Mouse (Mus musculus) heart, embryonic 15.5 days (tissue): ENCODE results near the gene Enpp7. TPM values are rescaled to one million over a fixed set of nuclear protein-coding genes. Genes with fewer than 3 reads are reported as not detected.

Experiments used
- ATAC-seq: fragments of 200-750 bp; cut with Nextera tagmentation; replicated peaks from 2 replicates; pipeline ENCODE4 v1.8.0; 2017; ENCODE audit warnings: low read depth, moderate TSS enrichment; ENCODE audit not compliant: insufficient number of reproducible peaks, insufficient read depth, low FRiP score
- H3K27ac ChIP-seq: fragments of 300-500 bp; sonication (generic); 2 replicates; pipeline ENCODE4 v1.5.1; 2015; ENCODE audit warnings: mild to moderate bottlenecking, inconsistent platforms
- H3K27me3 ChIP-seq: fragments of 300-500 bp; sonication (generic); 2 replicates; pipeline ENCODE4 v1.6.1; 2015; ENCODE audit warnings: inconsistent platforms
- H3K36me3 ChIP-seq: fragments of 300-500 bp; sonication (generic); 2 replicates; pipeline ENCODE4 v1.6.1; 2015; ENCODE audit warnings: mild to moderate bottlenecking, inconsistent platforms
- H3K4me1 ChIP-seq: fragments of 300-500 bp; sonication (generic); replicated peaks from 2 replicates; pipeline ENCODE4 v1.6.1; 2015; ENCODE audit warnings: inconsistent platforms
- H3K4me2 ChIP-seq: fragments of 300-500 bp; sonication (generic); 2 replicates; pipeline ENCODE4 v1.6.1; 2015; ENCODE audit warnings: inconsistent platforms, mild to moderate bottlenecking, moderate library complexity
- H3K4me3 ChIP-seq: fragments of 300-500 bp; sonication (generic); 2 replicates; pipeline ENCODE4 v1.5.1; 2015; ENCODE audit warnings: mild to moderate bottlenecking, inconsistent platforms
- H3K9ac ChIP-seq: fragments of 300-500 bp; sonication (generic); 2 replicates; pipeline ENCODE4 v1.6.1; 2015; ENCODE audit warnings: mild to moderate bottlenecking, inconsistent platforms
- H3K9me3 ChIP-seq: fragments of 300-500 bp; sonication (generic); replicated peaks from 2 replicates; pipeline ENCODE4 v1.6.1; 2016; ENCODE audit warnings: inconsistent platforms
- WGBS: fragments of 180-500 bp; shearing (Covaris S2); methylation state at CpG from one replicate; pipeline ENCODE4 v1.1.7; 2015; ENCODE audit warnings: mixed read lengths; 5-methylcytosine and 5-hydroxymethylcytosine counted together
- polyA plus RNA-seq: library from polyadenylated mRNA; unstranded; fragments of >200 nt; fragmentation: Nextera tagmentation; extraction: Ambion mirVana; gene quantifications from 2 replicates; pipeline ENCODE4 v1.2.1, GENCODE M21; 2015

The Enpp7 gene
- polyA plus RNA-seq, 1 experiment from 2014 or later: not detected

DNA sequence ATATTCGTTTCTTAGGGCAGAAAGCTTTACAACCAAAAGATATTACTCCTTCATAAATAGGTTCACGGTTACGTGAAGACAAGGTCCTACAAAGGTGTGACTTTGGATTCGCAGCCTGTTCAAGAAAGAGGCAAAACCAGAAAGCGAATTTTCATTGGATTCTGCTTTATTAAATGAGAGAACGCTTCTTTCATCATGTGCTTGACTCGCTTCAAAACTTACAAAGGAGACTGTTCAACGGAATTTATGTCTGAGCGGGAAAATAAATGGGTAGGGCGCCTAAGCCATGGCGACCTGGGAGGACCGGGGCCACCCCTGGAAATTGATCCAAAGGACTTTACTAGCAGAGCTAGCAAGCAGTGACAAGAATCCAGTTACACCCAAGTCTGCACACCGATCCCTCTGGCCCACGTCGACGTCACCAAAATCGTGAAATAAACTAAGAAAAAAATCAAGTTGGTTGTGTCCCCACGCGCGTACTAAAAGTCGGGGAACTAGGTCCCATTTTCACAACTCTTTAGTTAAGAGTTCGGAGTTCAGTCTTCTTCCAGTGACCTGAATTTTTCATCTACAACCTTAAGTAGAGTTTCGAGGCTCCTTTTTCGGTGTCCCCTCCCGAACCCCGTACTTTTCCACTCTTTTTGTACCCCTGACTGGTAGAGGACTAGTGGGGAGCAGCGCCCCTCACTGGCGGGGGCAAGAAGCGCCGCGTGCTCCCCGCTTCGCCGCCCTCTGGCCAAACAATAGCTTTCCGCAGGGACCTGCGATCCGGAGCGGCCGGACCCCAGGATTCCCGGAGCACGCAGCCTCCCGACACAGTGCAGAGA, 34.3 kb downstream of the Enpp7 start:
- Histone ChIP-seq H3K4me3 (peak overlapping the region; percentile 89), H3K4me1 (peaks cover 33% of the 10 kb centered on the region), H3K27me3 (peaks cover 25% of the 10 kb centered on the region), H3K27ac (peak overlapping the region; percentile 83), H3K36me3 (peaks cover 8% of the 10 kb centered on the region; the same call in 1 of the 2 replicates), H3K4me2 (peak overlapping the region; percentile 91), H3K9me3 (no peaks in the 10 kb centered on the region), H3K9ac (peak overlapping the region; percentile 83)
- ATAC-seq: no peak
- 6% methylated on average over 42 of the region's 42 CpGs for WGBS

DNA sequence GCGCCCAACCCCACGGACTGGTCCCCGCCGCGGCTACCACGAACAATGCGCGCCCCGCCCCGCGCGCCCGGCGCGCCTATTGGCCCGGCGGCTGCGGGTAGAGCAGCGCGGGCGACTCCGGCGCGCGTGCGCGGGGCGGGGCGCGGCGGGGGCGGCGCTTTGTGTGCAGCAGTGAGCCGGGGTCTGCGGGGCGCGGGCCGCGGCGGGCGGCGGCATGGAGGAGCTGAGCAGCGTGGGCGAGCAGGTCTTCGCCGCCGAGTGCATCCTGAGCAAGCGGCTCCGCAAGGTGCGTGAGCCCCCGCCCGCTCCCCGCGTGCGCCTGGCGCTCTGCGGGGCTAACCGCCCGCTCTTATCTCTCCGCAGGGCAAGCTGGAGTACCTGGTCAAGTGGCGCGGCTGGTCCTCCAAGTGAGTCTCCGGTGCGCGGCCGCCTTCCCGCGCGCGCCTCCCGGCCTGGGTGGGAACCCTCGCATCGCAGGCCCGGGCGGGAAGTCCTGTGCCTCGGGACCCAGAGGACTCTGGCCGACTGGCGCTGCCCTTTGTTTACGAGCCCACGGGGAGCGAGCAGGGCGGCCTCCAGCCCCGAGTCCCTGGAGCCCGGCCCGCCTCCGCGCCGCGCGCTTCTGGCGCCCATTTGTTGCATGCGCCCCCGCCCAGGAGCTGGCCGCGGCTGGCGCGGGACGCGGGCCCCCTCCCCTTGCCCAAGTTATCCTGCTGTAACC, 35.1 kb downstream of the Enpp7 start, which contains the start of gene Cbx2:
TSS of gene Cbx2 (plus strand) at position 68 of the 721 bp plus-strand sequence.
- Histone ChIP-seq H3K9ac (peak within 1 kb of the TSS; percentile 83), H3K4me2 (peak within 1 kb of the TSS; percentile 91), H3K4me1 (peaks cover 33% of the 10 kb centered on the region), H3K4me3 (peak within 1 kb of the TSS; percentile 89), H3K36me3 (peaks cover 15% of the 10 kb centered on the region; the same call in 1 of the 2 replicates), H3K9me3 (no peaks in the 10 kb centered on the region), H3K27me3 (peaks cover 25% of the 10 kb centered on the region), H3K27ac (peak within 1 kb of the TSS; percentile 83)
- WGBS: under 1% methylated on average over 88 of the region's 99 CpGs
- ATAC-seq: peak; percentile 89

GRCm38 (mm10) chr11:119023616-119023980, 35.6 kb downstream of the Enpp7 start:
- Histone ChIP-seq H3K36me3 (peaks cover 21% of the 10 kb centered on the region), H3K9ac (peak overlapping the region; percentile 83), H3K4me2 (peak overlapping the region; percentile 91), H3K27ac (peak overlapping the region; percentile 83), H3K4me1 (peaks cover 33% of the 10 kb centered on the region), H3K4me3 (peak overlapping the region; percentile 89), H3K27me3 (peaks cover 25% of the 10 kb centered on the region), H3K9me3 (no peaks in the 10 kb centered on the region)
- WGBS: 0% methylated on average over 15 of the region's 15 CpGs
- no peak for ATAC-seq

DNA sequence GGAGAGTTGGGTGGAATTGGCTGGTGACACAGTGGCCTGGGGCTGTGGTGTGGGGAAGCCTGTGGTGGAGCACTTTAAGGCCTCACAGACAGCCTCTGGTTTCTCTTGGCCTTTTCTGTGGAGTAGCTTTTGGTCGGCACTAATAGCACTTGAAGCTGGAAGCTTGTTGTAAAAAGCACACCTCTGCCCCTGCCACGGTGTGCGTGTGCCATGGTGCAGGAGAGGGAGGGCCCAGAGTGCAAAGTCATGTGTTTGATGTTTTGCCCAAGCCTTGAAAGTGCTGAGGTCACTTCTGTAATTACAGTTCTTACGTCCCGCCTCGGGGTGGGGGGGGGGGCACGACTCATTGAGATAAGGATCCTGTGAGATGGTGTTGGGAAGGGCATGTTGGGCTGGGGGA, 36.3 kb downstream of the Enpp7 start:
- WGBS: 14% methylated on average over 7 of the region's 7 CpGs
- peak overlapping the region; percentile 83 for H3K27ac ChIP-seq

DNA sequence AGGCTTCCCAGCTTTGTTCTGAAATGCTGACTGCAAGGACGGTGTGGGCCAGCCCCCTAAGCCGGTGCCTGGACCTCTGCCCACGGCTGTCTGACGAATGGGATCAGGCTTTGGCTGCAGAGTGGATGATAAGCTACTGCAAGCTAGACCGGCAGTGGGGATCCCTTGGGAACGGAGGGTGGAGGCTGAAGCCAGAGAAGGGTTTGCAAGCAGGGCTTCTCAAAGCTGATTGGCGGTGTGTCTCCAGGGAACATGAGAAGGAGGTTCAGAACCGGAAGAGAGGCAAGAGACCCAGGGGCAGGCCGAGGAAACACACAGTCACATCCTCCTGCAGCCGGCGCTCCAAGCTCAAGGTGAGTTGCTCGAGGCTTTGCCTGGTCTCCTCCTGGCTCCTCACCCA, 38.2 kb downstream of the Enpp7 start:
- no peak overlapping the region; the same call in 1 of the 2 replicates for H3K27ac ChIP-seq

More for the DNA sequence above, 36.3 kb downstream of the Enpp7 start:
- Histone ChIP-seq H3K36me3 (peaks cover 27% of the 10 kb centered on the region), H3K9me3 (no peaks in the 10 kb centered on the region), H3K9ac (peak overlapping the region; percentile 83), H3K27me3 (peaks cover 25% of the 10 kb centered on the region), H3K4me1 (peaks cover 33% of the 10 kb centered on the region), H3K4me2 (peak overlapping the region; percentile 91), H3K4me3 (peak overlapping the region; percentile 89)
- no peak for ATAC-seq

DNA sequence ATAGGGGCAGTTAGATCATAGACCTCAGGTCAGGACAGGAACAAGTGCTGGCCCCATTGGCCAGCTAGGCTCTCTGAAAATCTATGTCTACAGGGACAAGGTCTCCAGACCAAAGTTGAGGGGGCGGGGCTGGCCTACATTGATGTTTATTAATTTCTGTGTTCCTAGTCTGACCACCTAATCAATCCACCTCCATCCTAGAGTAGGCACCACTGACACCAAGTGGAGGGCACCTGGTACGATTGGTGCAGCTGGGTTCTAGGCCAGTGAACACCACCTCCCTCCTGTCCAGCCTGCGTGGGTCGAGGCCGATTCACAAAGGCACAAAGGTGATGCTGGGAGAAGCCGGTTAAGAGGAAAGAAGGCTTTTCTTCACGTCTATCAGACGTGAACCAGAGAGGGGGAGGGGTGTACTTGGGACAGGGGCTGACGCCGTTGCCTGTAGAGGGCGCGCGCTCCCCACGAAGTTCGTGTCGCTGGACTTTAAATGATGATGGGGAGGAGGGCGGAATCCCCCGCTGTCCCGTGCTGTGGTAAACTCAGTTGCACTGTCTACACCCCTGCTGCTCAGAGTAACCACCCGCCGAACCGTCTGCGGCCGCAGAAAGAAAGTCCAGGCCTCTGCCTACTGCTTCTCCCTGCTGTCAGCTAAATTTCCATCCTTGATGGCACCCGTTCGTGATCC, 46.0 kb downstream of the Enpp7 start:
- Histone ChIP-seq H3K4me3 (peak overlapping the region; percentile 29), H3K36me3 (peaks cover 21% of the 10 kb centered on the region), H3K9ac (no peak overlapping the region), H3K4me2 (peak overlapping the region; percentile 57), H3K27me3 (peaks cover 57% of the 10 kb centered on the region), H3K27ac (no peak overlapping the region), H3K9me3 (no peaks in the 10 kb centered on the region), H3K4me1 (peaks cover 38% of the 10 kb centered on the region)
- WGBS: 2% methylated on average over 26 of the region's 26 CpGs
- ATAC-seq: no peak; the same call in 1 of the 2 replicates

More for the DNA sequence above, 38.2 kb downstream of the Enpp7 start:
- Histone ChIP-seq H3K9ac (peak overlapping the region; percentile 2; the same call in 1 of the 2 replicates), H3K4me2 (peak overlapping the region; percentile 24), H3K36me3 (peaks cover 39% of the 10 kb centered on the region), H3K9me3 (no peaks in the 10 kb centered on the region), H3K4me3 (no peak overlapping the region), H3K4me1 (peaks cover 33% of the 10 kb centered on the region), H3K27me3 (peaks cover 12% of the 10 kb centered on the region)
- ATAC-seq: no peak
- 30% methylated on average over 12 of the region's 12 CpGs for WGBS

DNA sequence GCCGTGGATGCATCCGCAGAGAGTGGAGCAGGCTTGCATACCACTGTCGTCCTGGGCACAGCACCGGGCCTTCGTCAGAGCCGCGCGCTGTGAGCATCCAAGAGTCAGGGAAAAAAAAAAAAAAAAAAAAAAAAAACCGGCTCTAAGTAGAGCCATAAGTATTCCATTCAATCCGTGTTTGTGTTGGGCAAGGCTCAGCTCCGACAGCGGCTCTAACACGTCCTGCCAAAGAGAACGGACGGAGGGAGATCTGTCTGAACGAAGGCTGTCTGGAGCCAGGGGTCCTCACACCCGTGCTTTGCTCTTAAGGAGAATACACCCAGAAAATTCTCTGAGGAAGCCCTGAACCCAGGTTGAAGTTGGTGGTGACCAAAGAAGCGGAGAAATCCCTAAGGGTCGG, 46.6 kb downstream of the Enpp7 start:
- Histone ChIP-seq H3K9me3 (no peaks in the 10 kb centered on the region), H3K27me3 (peaks cover 59% of the 10 kb centered on the region), H3K4me3 (peak overlapping the region; percentile 29), H3K27ac (no peak overlapping the region), H3K9ac (no peak overlapping the region), H3K4me1 (peaks cover 44% of the 10 kb centered on the region), H3K4me2 (peak overlapping the region; percentile 57), H3K36me3 (peaks cover 15% of the 10 kb centered on the region)
- ATAC-seq: no peak
- WGBS: 3% methylated on average over 19 of the region's 19 CpGs

- no peak for ATAC-seq
- no peak overlapping the region for H3K9ac ChIP-seq
- H3K4me1 ChIP-seq: peaks cover 50% of the 10 kb centered on the region
- H3K4me3 ChIP-seq: 0 out of 2 replicates have a peak overlapping the region, but pooled peaks have one; percentile 29
- no peak overlapping the region for H3K4me2 ChIP-seq
- 4% methylated on average over 21 of the region's 21 CpGs for WGBS
- H3K9me3 ChIP-seq: no peaks in the 10 kb centered on the region
- peaks cover 59% of the 10 kb centered on the region for H3K27me3 ChIP-seq
- peaks cover 10% of the 10 kb centered on the region for H3K36me3 ChIP-seq
- H3K27ac ChIP-seq: no peak overlapping the region
Measured at GRCm38 (mm10) chr11:119035094-119035685, 47.2 kb downstream of the Enpp7 start.

DNA sequence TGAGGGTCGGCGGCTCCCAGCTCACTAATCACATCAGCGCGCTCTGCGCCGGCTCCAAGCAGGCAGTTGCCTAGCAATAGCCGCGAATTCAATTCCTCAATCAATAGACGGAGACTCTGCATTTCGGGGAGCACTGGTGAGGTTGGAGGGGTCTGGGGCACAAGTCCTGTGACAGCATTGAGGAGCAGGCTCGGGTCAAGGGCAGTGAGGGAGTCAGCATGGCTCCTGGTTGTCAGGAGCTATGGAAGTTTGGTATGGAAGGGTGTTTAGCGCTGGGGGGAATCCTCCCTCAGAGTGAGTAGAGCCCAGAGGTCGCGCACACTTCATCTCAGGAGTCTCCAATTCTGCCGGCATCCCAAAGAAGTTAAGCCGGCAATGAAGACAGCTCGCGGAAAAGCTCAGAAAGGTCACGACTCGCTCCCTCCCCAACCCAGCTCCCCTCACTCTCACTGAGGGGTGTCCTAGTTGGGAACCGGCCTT, 47.7 kb downstream of the Enpp7 start:
- peaks cover 52% of the 10 kb centered on the region for H3K4me1 ChIP-seq

GRCm38 (mm10) chr11:119036447-119036846, 48.5 kb downstream of the Enpp7 start:
- peaks cover 8% of the 10 kb centered on the region for H3K36me3 ChIP-seq
- 11% methylated on average over 15 of the region's 15 CpGs for WGBS
- H3K27ac ChIP-seq: no peak overlapping the region
- H3K9me3 ChIP-seq: no peaks in the 10 kb centered on the region
- no peak for ATAC-seq
- peaks cover 55% of the 10 kb centered on the region for H3K4me1 ChIP-seq
- H3K4me2 ChIP-seq: peak overlapping the region; percentile 97
- H3K27me3 ChIP-seq: peaks cover 62% of the 10 kb centered on the region
- H3K9ac ChIP-seq: no peak overlapping the region
- H3K4me3 ChIP-seq: peak overlapping the region; percentile 62

More for the DNA sequence above, 47.7 kb downstream of the Enpp7 start:
- no peak for ATAC-seq
- peaks cover 9% of the 10 kb centered on the region for H3K36me3 ChIP-seq
- WGBS: 7% methylated on average over 21 of the region's 21 CpGs
- no peaks in the 10 kb centered on the region for H3K9me3 ChIP-seq
- 0 out of 2 replicates have a peak overlapping the region, but pooled peaks have one; percentile 8 for H3K4me2 ChIP-seq
- no peak overlapping the region for H3K27ac ChIP-seq
- H3K4me3 ChIP-seq: 0 out of 2 replicates have a peak overlapping the region, but pooled peaks have one; percentile 13
- peaks cover 59% of the 10 kb centered on the region for H3K27me3 ChIP-seq
- no peak overlapping the region for H3K9ac ChIP-seq
